Mouse (Mus musculus) hindbrain, embryonic 15.5 days (tissue): ENCODE results near the gene Vgll3. TPM values are rescaled to one million over a fixed set of nuclear protein-coding genes. Genes with fewer than 3 reads are reported as not detected.

Source experiments
- ATAC-seq: fragments of 200-750 bp; cut with Nextera tagmentation; 2 replicates; pipeline ENCODE4 v1.8.0; 2017; ENCODE audit warnings: low read depth, moderate number of reproducible peaks, moderate TSS enrichment; ENCODE audit not compliant: low FRiP score
- H3K27ac ChIP-seq: fragments of 300-500 bp; sonication (generic); replicated peaks from 2 replicates; pipeline ENCODE4 v1.5.1; 2015; ENCODE audit warnings: mild to moderate bottlenecking, inconsistent platforms
- H3K27me3 ChIP-seq: fragments of 300-500 bp; sonication (generic); 2 replicates; pipeline ENCODE4 v1.6.1; 2015; ENCODE audit warnings: control low read depth, inconsistent platforms
- H3K36me3 ChIP-seq: fragments of 300-500 bp; sonication (generic); 2 replicates; pipeline ENCODE4 v1.6.1; 2015; ENCODE audit warnings: control low read depth, inconsistent platforms
- H3K4me1 ChIP-seq: fragments of 300-500 bp; sonication (generic); replicated peaks from 2 replicates; pipeline ENCODE4 v1.6.1; 2015; ENCODE audit warnings: control low read depth, inconsistent platforms
- H3K4me2 ChIP-seq: fragments of 300-500 bp; sonication (generic); 2 replicates; pipeline ENCODE4 v1.6.1; 2015; ENCODE audit warnings: moderate library complexity, mild to moderate bottlenecking, inconsistent platforms
- H3K4me3 ChIP-seq: fragments of 300-500 bp; sonication (generic); 2 replicates; pipeline ENCODE4 v1.5.1; 2015; ENCODE audit warnings: mild to moderate bottlenecking, inconsistent platforms
- H3K9ac ChIP-seq: fragments of 300-500 bp; sonication (generic); 2 replicates; pipeline ENCODE4 v1.6.1; 2015; ENCODE audit warnings: inconsistent platforms
- H3K9me3 ChIP-seq: fragments of 300-500 bp; sonication (generic); 2 replicates; pipeline ENCODE4 v1.6.1; 2016; ENCODE audit warnings: control low read depth, inconsistent platforms
- WGBS: fragments of 180-500 bp; shearing (Covaris S2); methylation state at CpG from one replicate; pipeline ENCODE4 v1.1.7; 2015; 5-methylcytosine and 5-hydroxymethylcytosine counted together
- polyA plus RNA-seq: library from polyadenylated mRNA; unstranded; fragments of >200 nt; fragmentation: Nextera tagmentation; extraction: Ambion mirVana; gene quantifications from 2 replicates; pipeline ENCODE4 v1.2.1, GENCODE M21; 2015

Gene Vgll3
- polyA plus RNA-seq = 3.8 and 5.2 TPM in 2 replicates

DNA sequence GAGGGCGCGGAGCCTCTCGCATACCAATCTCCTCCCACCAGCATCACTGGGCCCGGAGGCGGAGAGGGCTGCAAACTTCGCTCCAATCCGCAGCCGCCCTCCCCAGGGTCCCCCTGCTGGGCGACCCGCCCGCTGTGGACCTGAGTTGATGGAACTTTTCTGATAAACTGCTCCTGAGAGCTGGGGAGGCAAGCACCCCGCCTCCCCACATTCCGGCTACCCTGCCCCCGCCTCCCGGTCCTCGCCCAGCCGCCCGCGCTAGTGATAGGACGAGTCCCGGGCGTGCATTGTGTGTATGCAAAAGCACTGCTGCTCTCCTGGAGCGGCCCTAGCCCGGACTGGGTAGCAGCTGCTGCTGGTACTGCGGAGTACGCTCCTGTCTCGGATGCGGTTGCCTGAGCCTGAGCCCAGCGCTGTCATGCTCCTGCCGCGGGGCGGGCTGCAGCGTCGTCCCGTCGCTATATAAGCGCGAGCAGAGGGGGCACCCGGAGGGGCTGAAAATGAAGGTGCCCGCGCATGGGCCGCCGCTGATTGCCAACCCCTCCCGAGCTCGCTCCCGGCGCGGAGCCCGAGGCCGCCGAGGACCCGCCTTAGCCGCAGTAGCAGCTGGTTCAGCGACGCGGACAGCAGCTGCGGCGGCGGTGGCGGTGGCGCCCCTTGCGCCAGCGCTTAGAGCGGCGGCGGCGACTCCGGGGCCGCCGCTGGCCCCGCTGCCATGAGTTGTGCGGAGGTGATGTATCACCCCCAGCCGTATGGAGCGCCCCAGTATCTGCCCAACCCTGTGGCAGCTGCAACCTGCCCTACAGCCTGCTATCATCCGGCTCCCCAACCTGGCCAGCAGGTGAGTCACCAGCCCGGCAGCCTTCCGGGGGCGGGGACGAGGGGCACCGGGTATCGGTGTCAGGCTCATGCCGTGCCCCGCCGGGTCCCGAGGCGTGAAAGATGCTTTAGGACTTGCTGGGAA is at the start of gene Vgll3:
Vgll3 (plus strand) TSS at position 340 of the 964 bp plus-strand sequence.
- H3K36me3 ChIP-seq = no peaks in the 10 kb centered on the region
- H3K9ac ChIP-seq = peak within 1 kb of the TSS; percentile 70
- peak; percentile 99 for ATAC-seq
- peak within 1 kb of the TSS; percentile 76 for H3K27ac ChIP-seq
- H3K9me3 ChIP-seq = peaks cover 5% of the 10 kb centered on the region; the same call in 1 of the 2 replicates
- peak within 1 kb of the TSS; percentile 95 for H3K4me2 ChIP-seq
- H3K4me1 ChIP-seq = peaks cover 10% of the 10 kb centered on the region
- WGBS = under 1% methylated on average over 86 of the region's 86 CpGs
- H3K27me3 ChIP-seq = 0 out of 2 replicates have a peak, but pooled peaks cover 2% of the 10 kb centered on the region
- H3K4me3 ChIP-seq = peak within 1 kb of the TSS; percentile 90

DNA sequence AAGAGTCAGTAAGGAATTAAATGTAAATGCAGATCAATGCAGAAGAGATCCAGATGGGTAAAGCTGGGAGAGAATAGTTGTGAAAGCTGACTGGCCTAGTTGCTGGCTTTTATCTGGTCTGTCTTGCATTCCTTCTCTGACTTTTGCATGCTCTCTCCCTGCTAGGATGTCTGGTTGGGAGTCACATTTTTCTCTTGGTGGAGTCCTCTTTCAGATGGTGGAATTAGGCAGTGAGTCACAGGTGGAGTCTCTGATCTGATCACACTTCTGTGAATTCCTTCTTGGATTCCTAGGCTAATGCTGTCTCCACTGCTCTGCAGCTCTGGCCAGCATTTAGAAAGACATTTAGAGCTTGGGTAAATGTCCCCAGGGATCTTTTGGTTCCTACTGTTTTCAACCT is 49.1 kb upstream of the Vgll3 start:
- Histone ChIP-seq H3K4me1 (no peaks in the 10 kb centered on the region), H3K9me3 (no peaks in the 10 kb centered on the region), H3K4me3 (no peak overlapping the region), H3K27ac (no peak overlapping the region), H3K36me3 (no peaks in the 10 kb centered on the region), H3K27me3 (no peaks in the 10 kb centered on the region), H3K9ac (no peak overlapping the region), H3K4me2 (no peak overlapping the region)
- no peak for ATAC-seq

DNA sequence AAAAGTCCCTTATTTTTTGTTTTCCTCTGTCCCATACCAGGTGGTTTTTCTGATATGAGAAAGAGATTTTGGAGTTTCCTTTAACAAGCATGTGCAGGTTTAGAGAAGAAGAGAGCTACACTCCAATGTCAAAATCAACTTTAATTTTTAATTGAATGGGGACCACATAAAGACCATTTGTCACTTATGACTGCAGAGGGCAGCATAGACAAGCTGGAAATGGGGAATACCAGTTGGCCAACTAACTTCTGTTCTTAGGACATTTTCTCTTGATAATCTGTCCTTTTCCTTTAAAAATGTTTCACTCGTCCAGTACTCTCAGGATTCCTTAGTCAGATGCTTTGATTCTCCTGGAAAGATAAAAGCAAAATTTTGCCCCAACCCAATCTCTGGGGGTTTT is 29.1 kb upstream of the Vgll3 start:
- no peaks in the 10 kb centered on the region for H3K27me3 ChIP-seq
- ATAC-seq = no peak
- 67% methylated on average over 1 of the region's 1 CpGs for WGBS

DNA sequence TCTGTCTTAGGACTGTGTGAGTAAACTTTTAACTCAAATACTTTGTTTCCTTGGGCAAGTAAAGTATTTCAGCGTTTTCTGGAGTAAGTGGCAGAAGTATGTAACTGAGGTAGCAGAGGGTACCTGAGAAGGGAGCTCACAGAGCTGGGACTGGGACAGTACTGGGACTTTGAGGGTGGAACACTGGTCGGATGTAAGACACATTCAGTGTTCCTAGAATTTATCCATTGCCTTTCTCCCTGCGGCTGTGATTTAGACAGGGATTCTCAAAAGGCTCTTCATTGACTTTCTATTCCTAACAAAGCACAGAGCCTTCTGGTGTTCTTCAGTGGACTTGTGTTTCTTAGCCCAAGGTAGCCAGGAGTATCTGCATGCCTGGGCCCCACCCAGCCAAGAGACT is 1.0 kb downstream of the Vgll3 start:
- Histone ChIP-seq H3K9ac (peak overlapping the region; percentile 70; the same call in 1 of the 2 replicates), H3K4me2 (peak overlapping the region; percentile 95), H3K27ac (no peak overlapping the region), H3K9me3 (peaks cover 5% of the 10 kb centered on the region; the same call in 1 of the 2 replicates), H3K36me3 (no peaks in the 10 kb centered on the region), H3K4me1 (peaks cover 10% of the 10 kb centered on the region), H3K27me3 (0 out of 2 replicates have a peak, but pooled peaks cover 2% of the 10 kb centered on the region), H3K4me3 (peak overlapping the region; percentile 90)
- WGBS = 21% methylated on average over 3 of the region's 3 CpGs
- ATAC-seq = no peak

More for the DNA sequence above, 29.1 kb upstream of the Vgll3 start:
- no peaks in the 10 kb centered on the region for H3K9me3 ChIP-seq
- no peak overlapping the region for H3K27ac ChIP-seq
- no peak overlapping the region for H3K9ac ChIP-seq
- no peak overlapping the region for H3K4me3 ChIP-seq
- H3K4me2 ChIP-seq = no peak overlapping the region
- no peaks in the 10 kb centered on the region for H3K36me3 ChIP-seq
- no peaks in the 10 kb centered on the region for H3K4me1 ChIP-seq

DNA sequence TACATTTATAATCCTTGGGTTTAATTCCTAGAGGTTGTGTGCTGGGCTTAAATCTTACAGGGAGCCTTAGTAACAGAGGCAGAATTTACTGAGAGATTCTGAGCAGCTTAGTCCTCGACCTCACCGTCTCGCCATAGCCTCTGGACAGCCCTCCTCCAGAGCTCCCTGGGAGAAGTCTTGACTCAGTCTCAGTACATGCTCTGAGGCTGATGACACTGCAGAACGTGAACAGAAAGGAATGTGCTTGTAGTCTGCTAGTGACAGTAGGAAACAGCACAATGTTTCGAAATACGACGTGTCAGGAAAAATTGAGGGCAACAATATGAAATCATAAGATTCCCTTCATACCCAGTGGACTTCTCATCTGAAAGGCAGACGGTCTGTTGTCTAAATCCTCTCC is 3.7 kb downstream of the Vgll3 start:
- Histone ChIP-seq H3K4me3 (no peak overlapping the region), H3K27me3 (0 out of 2 replicates have a peak, but pooled peaks cover 2% of the 10 kb centered on the region), H3K9me3 (no peaks in the 10 kb centered on the region), H3K4me1 (peaks cover 10% of the 10 kb centered on the region), H3K27ac (no peak overlapping the region), H3K9ac (no peak overlapping the region), H3K4me2 (no peak overlapping the region), H3K36me3 (no peaks in the 10 kb centered on the region)
- WGBS = 70% methylated on average over 8 of the region's 8 CpGs
- no peak for ATAC-seq

DNA sequence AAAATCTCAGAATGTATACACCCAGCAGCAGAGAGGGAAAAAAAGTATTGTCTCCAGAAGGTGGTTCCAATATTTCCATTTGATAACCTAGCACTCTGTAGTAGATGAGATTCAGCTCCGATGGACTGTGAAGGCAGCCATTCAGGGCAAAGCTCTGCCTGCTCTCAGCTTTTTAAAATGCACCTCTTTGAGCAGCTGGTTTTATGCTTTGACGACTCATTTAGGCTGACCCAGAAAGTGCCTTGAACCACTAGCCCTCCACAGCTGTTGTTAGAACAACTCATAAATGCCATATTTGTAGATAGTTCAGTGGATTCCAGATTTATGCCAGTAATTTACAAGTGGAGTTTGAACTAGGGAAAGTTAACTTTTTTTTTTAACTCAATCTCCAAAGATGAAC is 5.7 kb downstream of the Vgll3 start:
- H3K9ac ChIP-seq = no peak overlapping the region
- H3K4me1 ChIP-seq = peaks cover 2% of the 10 kb centered on the region
- H3K4me3 ChIP-seq = no peak overlapping the region
- no peak overlapping the region for H3K4me2 ChIP-seq
- no peak for ATAC-seq
- 0 out of 2 replicates have a peak, but pooled peaks cover 2% of the 10 kb centered on the region for H3K27me3 ChIP-seq
- no peaks in the 10 kb centered on the region for H3K9me3 ChIP-seq
- H3K27ac ChIP-seq = no peak overlapping the region
- H3K36me3 ChIP-seq = no peaks in the 10 kb centered on the region
- 47% methylated on average over 2 of the region's 2 CpGs for WGBS

DNA sequence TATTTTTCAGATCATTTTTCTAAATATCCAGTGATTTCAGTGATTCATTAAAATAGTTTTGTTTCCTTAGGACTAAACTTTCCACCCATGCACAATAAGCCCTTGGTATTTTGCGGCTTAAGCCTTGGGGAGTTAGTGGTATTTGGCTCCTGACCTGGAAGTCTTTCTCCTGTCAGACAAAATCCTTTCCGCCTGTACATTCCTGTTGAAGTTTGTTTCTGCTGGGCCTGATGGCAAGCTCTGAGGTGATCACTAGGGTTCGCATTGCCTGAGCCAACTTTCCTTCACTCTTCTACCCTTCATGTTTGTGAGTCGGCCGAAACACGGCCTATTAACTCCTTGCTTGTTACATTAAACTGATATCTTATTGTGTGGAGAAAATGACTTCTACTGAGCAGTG is 8.7 kb downstream of the Vgll3 start:
- 88% methylated on average over 6 of the region's 6 CpGs for WGBS
- no peak for ATAC-seq

DNA sequence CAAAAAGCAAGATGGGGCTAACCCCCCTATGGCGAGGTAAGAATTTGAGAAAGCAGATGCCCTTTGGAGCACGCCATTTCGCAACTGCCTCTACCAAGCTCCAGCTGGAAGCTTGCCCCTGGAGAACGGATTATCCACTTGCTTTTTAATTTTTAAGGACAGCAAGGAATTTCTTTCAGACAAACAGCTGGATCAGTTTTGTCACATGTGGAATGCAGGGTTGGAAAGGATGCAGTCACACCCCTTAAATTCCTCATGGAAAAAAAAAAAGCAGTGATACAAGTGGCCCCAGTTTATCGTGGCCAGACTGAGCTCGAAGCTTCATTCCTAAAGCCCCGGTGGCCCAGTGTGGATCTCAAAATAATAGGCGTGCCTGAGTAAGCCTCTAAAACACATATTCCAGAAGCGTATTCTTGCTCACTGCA is 13.1 kb downstream of the Vgll3 start:
- no peak overlapping the region for H3K4me3 ChIP-seq
- no peaks in the 10 kb centered on the region for H3K4me1 ChIP-seq
- no peak overlapping the region for H3K4me2 ChIP-seq
- H3K27me3 ChIP-seq = no peaks in the 10 kb centered on the region
- no peak for ATAC-seq
- H3K27ac ChIP-seq = no peak overlapping the region
- H3K9ac ChIP-seq = no peak overlapping the region
- 92% methylated on average over 9 of the region's 9 CpGs for WGBS
- no peaks in the 10 kb centered on the region for H3K9me3 ChIP-seq
- H3K36me3 ChIP-seq = no peaks in the 10 kb centered on the region

More for the DNA sequence above, 8.7 kb downstream of the Vgll3 start:
- Histone ChIP-seq H3K4me1 (no peaks in the 10 kb centered on the region), H3K27me3 (no peaks in the 10 kb centered on the region), H3K27ac (no peak overlapping the region), H3K36me3 (no peaks in the 10 kb centered on the region), H3K9ac (no peak overlapping the region), H3K4me3 (no peak overlapping the region), H3K4me2 (no peak overlapping the region), H3K9me3 (no peaks in the 10 kb centered on the region)

DNA sequence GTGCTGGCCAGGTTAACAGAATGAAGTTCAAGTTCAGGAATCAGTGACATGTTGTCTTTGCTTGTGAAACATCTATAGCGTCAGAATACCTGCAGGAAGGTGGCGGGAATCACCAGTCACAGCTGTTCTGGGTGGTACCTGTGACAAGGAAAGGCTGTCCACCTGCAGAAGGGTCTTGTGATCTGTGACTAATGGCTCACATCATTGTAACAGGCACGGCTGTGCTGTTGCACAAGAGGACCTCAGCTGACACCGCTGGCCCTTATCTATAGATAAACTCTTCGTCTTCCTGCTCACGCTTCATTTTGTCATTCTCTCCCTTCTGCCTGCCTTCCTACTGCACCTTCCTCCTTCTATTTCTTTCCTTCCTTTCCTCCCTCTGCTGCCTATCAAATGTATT is 14.0 kb downstream of the Vgll3 start:
- ATAC-seq = no peak
- H3K4me2 ChIP-seq = no peak overlapping the region
- H3K36me3 ChIP-seq = no peaks in the 10 kb centered on the region
- no peak overlapping the region for H3K4me3 ChIP-seq
- H3K4me1 ChIP-seq = no peaks in the 10 kb centered on the region
- H3K27ac ChIP-seq = no peak overlapping the region
- no peaks in the 10 kb centered on the region for H3K27me3 ChIP-seq
- 97% methylated on average over 6 of the region's 6 CpGs for WGBS
- H3K9me3 ChIP-seq = no peaks in the 10 kb centered on the region
- no peak overlapping the region for H3K9ac ChIP-seq

DNA sequence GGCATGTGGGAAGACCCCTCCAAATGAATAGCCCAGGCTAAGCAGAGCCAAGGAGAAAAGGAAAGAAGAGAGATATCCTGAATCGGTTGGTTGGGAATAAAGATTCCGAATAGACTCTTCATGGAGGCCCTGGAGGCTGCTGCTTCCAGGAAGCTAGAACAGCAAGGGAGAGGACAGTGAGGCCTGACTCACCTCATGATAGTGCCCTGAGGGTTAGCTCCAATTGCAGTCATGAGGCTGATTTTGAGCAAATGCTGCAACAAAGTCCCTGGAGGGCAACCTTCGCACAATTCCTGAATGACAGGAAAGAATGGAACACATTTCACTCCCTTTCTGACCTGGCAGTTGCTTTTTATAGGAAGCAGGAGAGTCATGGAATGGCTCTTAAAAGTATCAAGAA is 19.7 kb downstream of the Vgll3 start:
- WGBS = 79% methylated on average over 3 of the region's 3 CpGs
- ATAC-seq = no peak

DNA sequence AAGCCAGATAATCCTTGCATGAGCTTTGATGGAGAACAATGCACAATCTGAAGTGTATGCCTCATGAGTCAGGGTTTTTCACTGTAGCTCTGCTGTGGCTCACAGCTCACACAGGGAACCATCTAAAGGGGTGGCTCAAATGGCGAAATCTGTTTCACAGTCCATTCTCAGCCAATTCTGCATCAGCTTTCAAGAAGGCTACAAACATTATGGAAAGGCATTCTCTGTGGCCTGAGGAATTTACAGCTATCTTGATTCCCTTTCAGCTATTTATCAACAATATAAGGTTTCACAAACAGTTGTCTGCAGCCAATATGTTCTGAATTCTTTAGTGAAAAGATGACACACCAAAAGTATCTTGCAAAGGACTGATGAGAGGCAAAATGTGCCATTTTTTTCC is 35.1 kb downstream of the Vgll3 start:
- H3K4me1 ChIP-seq = no peaks in the 10 kb centered on the region
- H3K27ac ChIP-seq = no peak overlapping the region
- H3K9me3 ChIP-seq = no peaks in the 10 kb centered on the region
- no peaks in the 10 kb centered on the region for H3K27me3 ChIP-seq
- no peak for ATAC-seq
- H3K4me2 ChIP-seq = no peak overlapping the region
- H3K9ac ChIP-seq = no peak overlapping the region
- 63% methylated on average over 1 of the region's 1 CpGs for WGBS
- H3K36me3 ChIP-seq = no peaks in the 10 kb centered on the region
- no peak overlapping the region for H3K4me3 ChIP-seq

More for the DNA sequence above, 19.7 kb downstream of the Vgll3 start:
- Histone ChIP-seq H3K4me3 (no peak overlapping the region), H3K4me1 (no peaks in the 10 kb centered on the region), H3K9me3 (no peaks in the 10 kb centered on the region), H3K4me2 (no peak overlapping the region), H3K27me3 (no peaks in the 10 kb centered on the region), H3K9ac (no peak overlapping the region), H3K27ac (no peak overlapping the region), H3K36me3 (no peaks in the 10 kb centered on the region)

DNA sequence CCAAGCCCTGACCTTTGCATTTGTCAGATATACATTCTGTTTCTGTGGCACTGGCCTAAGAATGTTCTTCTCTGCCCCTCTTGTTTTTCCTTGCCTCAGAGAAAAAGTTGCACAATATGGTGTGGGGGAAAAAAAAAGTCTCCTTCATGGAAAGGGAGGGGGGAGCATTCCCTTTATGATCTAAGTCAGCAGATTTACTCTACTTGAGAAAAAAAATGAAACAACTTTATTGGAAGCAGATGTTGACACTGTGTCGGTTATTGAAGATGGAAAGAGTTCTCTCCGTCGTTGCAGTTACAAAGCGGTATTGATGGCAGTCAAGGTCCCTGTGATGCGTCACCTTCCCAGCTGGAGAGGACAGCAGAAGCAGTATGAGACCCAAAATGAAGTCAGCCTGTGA is 49.4 kb downstream of the Vgll3 start:
- Histone ChIP-seq H3K36me3 (no peaks in the 10 kb centered on the region), H3K4me2 (no peak overlapping the region), H3K27ac (no peak overlapping the region), H3K9ac (no peak overlapping the region), H3K4me1 (no peaks in the 10 kb centered on the region), H3K9me3 (no peaks in the 10 kb centered on the region), H3K4me3 (no peak overlapping the region), H3K27me3 (no peaks in the 10 kb centered on the region)
- WGBS = 84% methylated on average over 5 of the region's 5 CpGs
- no peak for ATAC-seq
